Mouse (Mus musculus): ENCODE results near the gene Tbx4. TPM values are rescaled to one million over a fixed set of nuclear protein-coding genes. Genes with fewer than 3 reads are reported as not detected.

The Tbx4 gene
- polyA plus RNA-seq, 1 experiment from 2014 or later = 0.21 TPM

DNA sequence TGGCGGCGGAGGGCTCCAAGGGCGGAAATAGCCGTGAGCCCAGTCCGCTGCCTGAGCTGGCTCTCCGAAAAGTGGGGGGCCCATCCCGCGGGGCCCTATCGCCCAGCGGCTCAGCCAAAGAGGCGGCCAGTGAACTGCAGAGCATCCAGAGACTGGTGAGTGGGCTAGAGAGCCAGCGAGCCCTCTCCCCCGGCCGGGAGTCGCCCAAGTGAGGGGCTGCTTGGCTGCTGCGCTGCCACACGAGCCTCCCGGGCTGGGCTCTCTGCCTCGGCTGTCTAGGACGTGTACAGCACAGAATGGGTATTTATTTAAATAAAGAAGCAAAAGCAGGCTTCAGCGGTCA, 45.4 kb upstream of the Tbx4 start:
- peaks cover 100% of the 10 kb centered on the region for H3K27me3 ChIP-seq (ENCODE audit: control insufficient read depth, insufficient read depth, low read length)
- no peak overlapping the region for H3K9ac ChIP-seq (replicated peaks; ENCODE audit: low read length)
- ATAC-seq (ENCODE audit: low FRiP score, low TSS enrichment) (no peak), DNase-seq (peak; percentile 29)
- H3K9me3 ChIP-seq (ENCODE audit: control insufficient read depth, low read length) = no peaks in the 10 kb centered on the region
- H3K4me1 ChIP-seq (ENCODE audit: control insufficient read depth, insufficient read depth, low read length) = peaks cover 13% of the 10 kb centered on the region; the same call in 1 of the 2 replicates
- WGBS = 1% methylated on average over 21 of the region's 21 CpGs
- peak overlapping the region; percentile 30 for H3K4me2 ChIP-seq (ENCODE audit: low read length)
- no peak overlapping the region for H3K27ac ChIP-seq (replicated peaks; ENCODE audit: low read depth, low read length)
- H3K36me3 ChIP-seq (ENCODE audit: control insufficient read depth, insufficient read depth, low read length) = no peaks in the 10 kb centered on the region
- H3K4me3 ChIP-seq (replicated peaks; ENCODE audit: low read depth, low read length) = peak overlapping the region; percentile 20

- WGBS = 3% methylated on average over 8 of the region's 8 CpGs
- peaks cover 95% of the 10 kb centered on the region for H3K27me3 ChIP-seq (ENCODE audit: control insufficient read depth, insufficient read depth, low read length)
- DNase-seq (peak; percentile 56), ATAC-seq (ENCODE audit: low FRiP score, low TSS enrichment) (no peak)
- H3K9me3 ChIP-seq (ENCODE audit: control insufficient read depth, low read length) = no peaks in the 10 kb centered on the region
- peaks cover 13% of the 10 kb centered on the region; the same call in 1 of the 2 replicates for H3K4me1 ChIP-seq (ENCODE audit: control insufficient read depth, insufficient read depth, low read length)
- H3K4me3 ChIP-seq (replicated peaks; ENCODE audit: low read depth, low read length) = peak overlapping the region; percentile 31; the same call in 1 of the 2 replicates
- no peak overlapping the region for H3K9ac ChIP-seq (replicated peaks; ENCODE audit: low read length)
- H3K27ac ChIP-seq (replicated peaks; ENCODE audit: low read depth, low read length) = no peak overlapping the region
- H3K4me2 ChIP-seq (ENCODE audit: low read length) = peak overlapping the region; percentile 58
- H3K36me3 ChIP-seq (ENCODE audit: control insufficient read depth, insufficient read depth, low read length) = no peaks in the 10 kb centered on the region
Measured at GRCm38 (mm10) chr11:85841211-85841681, 45.0 kb upstream of the Tbx4 start.

DNA sequence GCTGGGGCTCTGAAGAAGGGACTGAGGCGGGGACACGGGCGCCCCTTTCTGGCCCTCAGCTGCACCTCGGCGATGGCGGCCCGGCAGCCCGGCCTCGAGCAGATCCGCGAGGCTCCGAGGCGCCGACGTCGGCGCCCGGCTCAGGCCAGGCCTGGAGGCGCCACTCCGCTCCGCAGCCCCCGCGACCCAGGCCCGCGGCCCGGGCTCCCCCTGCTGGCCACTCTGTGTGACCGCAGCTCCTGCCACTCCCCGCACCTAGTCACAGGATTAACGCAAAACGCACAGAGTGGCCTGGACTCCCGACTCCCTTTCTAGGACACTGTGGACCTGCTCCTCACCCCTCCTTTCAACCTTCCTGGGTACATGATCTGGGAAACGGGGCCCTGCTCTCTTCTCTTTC, 44.2 kb upstream of the Tbx4 start:
- Histone ChIP-seq H3K9me3 (ENCODE audit: control insufficient read depth, low read length) (no peaks in the 10 kb centered on the region), H3K4me2 (ENCODE audit: low read length) (peak overlapping the region; percentile 58), H3K4me3 (replicated peaks; ENCODE audit: low read depth, low read length) (peak overlapping the region; percentile 31), H3K4me1 (ENCODE audit: control insufficient read depth, insufficient read depth, low read length) (peaks cover 13% of the 10 kb centered on the region; the same call in 1 of the 2 replicates), H3K36me3 (ENCODE audit: control insufficient read depth, insufficient read depth, low read length) (no peaks in the 10 kb centered on the region), H3K27ac (replicated peaks; ENCODE audit: low read depth, low read length) (no peak overlapping the region), H3K9ac (replicated peaks; ENCODE audit: low read length) (0 out of 2 replicates have a peak overlapping the region, but pooled peaks have one; percentile 23), H3K27me3 (ENCODE audit: control insufficient read depth, insufficient read depth, low read length) (peaks cover 88% of the 10 kb centered on the region)
- 0% methylated on average over 25 of the region's 32 CpGs for WGBS
- ATAC-seq (ENCODE audit: low FRiP score, low TSS enrichment) (peak; percentile 62), DNase-seq (peak; percentile 87)

DNA sequence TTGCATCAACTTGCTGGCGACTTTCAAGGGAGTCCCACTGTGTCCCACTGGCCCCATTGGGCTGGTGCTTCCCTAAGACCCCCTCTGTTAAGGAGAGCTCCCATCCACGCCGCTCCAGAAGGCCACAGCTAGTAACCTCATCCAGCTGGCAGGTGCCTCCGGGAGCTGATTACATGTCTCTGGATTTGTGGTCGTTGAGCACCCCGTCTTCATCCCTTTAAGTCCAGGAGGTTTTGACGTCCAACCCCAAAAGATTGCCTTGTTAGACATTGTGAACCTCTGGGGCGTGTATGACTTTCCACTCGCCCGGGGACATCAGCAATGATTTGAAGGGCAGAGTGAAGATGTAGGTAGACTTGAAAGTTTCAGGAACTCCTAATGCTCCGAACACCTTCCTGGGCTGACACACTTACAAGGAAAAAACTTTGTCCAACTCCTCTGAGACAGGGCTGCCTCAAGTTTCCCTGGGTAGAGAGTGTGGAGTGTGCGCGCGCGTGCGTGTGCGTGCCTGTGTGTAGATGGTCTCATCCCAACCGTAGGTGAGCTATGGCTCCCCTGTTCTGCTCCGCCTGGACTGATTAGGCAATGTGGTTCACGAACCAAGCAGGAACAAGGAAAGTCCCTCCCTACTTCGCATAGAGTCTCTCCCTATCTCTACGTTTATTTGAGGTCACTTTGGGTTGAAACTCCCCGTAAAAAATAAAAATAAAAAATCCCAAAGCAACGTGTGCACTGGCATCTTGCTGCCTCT, 43.5 kb upstream of the Tbx4 start:
- 4% methylated on average over 24 of the region's 24 CpGs for WGBS
- DNase-seq (no peak), ATAC-seq (ENCODE audit: low FRiP score, low TSS enrichment) (no peak)
- peaks cover 80% of the 10 kb centered on the region for H3K27me3 ChIP-seq (ENCODE audit: control insufficient read depth, insufficient read depth, low read length)
- no peaks in the 10 kb centered on the region for H3K9me3 ChIP-seq (ENCODE audit: control insufficient read depth, low read length)
- H3K9ac ChIP-seq (replicated peaks; ENCODE audit: low read length) = no peak overlapping the region
- peak overlapping the region; percentile 32 for H3K4me3 ChIP-seq (replicated peaks; ENCODE audit: low read depth, low read length)
- peak overlapping the region; percentile 69 for H3K4me2 ChIP-seq (ENCODE audit: low read length)
- peaks cover 13% of the 10 kb centered on the region; the same call in 1 of the 2 replicates for H3K4me1 ChIP-seq (ENCODE audit: control insufficient read depth, insufficient read depth, low read length)
- no peaks in the 10 kb centered on the region for H3K36me3 ChIP-seq (ENCODE audit: control insufficient read depth, insufficient read depth, low read length)
- H3K27ac ChIP-seq (replicated peaks; ENCODE audit: low read depth, low read length) = no peak overlapping the region

DNA sequence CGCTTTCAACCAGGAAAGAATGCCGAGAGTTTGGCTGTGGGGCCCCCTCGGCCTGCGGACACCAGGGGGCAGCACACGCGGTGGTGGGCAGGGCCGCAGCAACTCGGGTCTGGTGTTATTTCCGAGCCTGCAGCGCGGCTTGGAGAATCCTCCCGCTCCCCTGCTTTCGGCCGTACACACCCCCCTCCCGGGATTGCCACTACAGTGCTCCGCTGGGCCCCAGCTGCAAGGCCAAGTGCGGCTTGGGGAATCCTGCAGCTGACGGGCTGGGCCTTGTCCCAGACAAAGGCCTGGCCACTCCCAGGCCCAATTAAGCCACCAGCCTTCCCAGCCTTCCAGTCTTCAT, 42.9 kb upstream of the Tbx4 start:
- peak; percentile 81 for DNase-seq
- peak overlapping the region; percentile 32 for H3K4me3 ChIP-seq (replicated peaks; ENCODE audit: low read depth, low read length)
- peaks cover 74% of the 10 kb centered on the region for H3K27me3 ChIP-seq (ENCODE audit: control insufficient read depth, insufficient read depth, low read length)
- no peaks in the 10 kb centered on the region for H3K9me3 ChIP-seq (ENCODE audit: control insufficient read depth, low read length)
- peak; percentile 52 for ATAC-seq (ENCODE audit: low FRiP score, low TSS enrichment)
- H3K4me1 ChIP-seq (ENCODE audit: control insufficient read depth, insufficient read depth, low read length) = peaks cover 13% of the 10 kb centered on the region; the same call in 1 of the 2 replicates
- whole genome bisulfite sequencing = under 1% methylated on average over 18 of the region's 18 CpGs
- peak overlapping the region; percentile 69 for H3K4me2 ChIP-seq (ENCODE audit: low read length)
- no peak overlapping the region for H3K27ac ChIP-seq (replicated peaks; ENCODE audit: low read depth, low read length)
- H3K9ac ChIP-seq (replicated peaks; ENCODE audit: low read length) = no peak overlapping the region
- no peaks in the 10 kb centered on the region for H3K36me3 ChIP-seq (ENCODE audit: control insufficient read depth, insufficient read depth, low read length)

GRCm38 (mm10) chr11:85844144-85844965, 41.9 kb upstream of the Tbx4 start:
- Histone ChIP-seq H3K9ac (replicated peaks; ENCODE audit: low read length) (peak overlapping the region; percentile 29), H3K4me3 (replicated peaks; ENCODE audit: low read depth, low read length) (peak overlapping the region; percentile 32), H3K4me2 (ENCODE audit: low read length) (peak overlapping the region; percentile 69), H3K27me3 (ENCODE audit: control insufficient read depth, insufficient read depth, low read length) (peaks cover 64% of the 10 kb centered on the region), H3K9me3 (ENCODE audit: control insufficient read depth, low read length) (no peaks in the 10 kb centered on the region), H3K36me3 (ENCODE audit: control insufficient read depth, insufficient read depth, low read length) (no peaks in the 10 kb centered on the region), H3K27ac (replicated peaks; ENCODE audit: low read depth, low read length) (no peak overlapping the region), H3K4me1 (ENCODE audit: control insufficient read depth, insufficient read depth, low read length) (peaks cover 13% of the 10 kb centered on the region; the same call in 1 of the 2 replicates)
- WGBS = 1% methylated on average over 54 of the region's 54 CpGs
- ATAC-seq (ENCODE audit: low FRiP score, low TSS enrichment) = peak; percentile 7; the same call in 1 of the 2 replicates
- peak; percentile 87 for DNase-seq

GRCm38 (mm10) chr11:85844971-85845370, 41.3 kb upstream of the Tbx4 start:
- ATAC-seq (ENCODE audit: low FRiP score, low TSS enrichment) (no peak), DNase-seq (no peak)
- Histone ChIP-seq H3K27ac (replicated peaks; ENCODE audit: low read depth, low read length) (no peak overlapping the region), H3K4me3 (replicated peaks; ENCODE audit: low read depth, low read length) (no peak overlapping the region), H3K4me1 (ENCODE audit: control insufficient read depth, insufficient read depth, low read length) (peaks cover 13% of the 10 kb centered on the region; the same call in 1 of the 2 replicates), H3K4me2 (ENCODE audit: low read length) (no peak overlapping the region; the same call in 1 of the 2 replicates), H3K27me3 (ENCODE audit: control insufficient read depth, insufficient read depth, low read length) (peaks cover 58% of the 10 kb centered on the region), H3K9ac (replicated peaks; ENCODE audit: low read length) (no peak overlapping the region), H3K9me3 (ENCODE audit: control insufficient read depth, low read length) (no peaks in the 10 kb centered on the region), H3K36me3 (ENCODE audit: control insufficient read depth, insufficient read depth, low read length) (no peaks in the 10 kb centered on the region)
- WGBS = 33% methylated on average over 5 of the region's 5 CpGs

DNA sequence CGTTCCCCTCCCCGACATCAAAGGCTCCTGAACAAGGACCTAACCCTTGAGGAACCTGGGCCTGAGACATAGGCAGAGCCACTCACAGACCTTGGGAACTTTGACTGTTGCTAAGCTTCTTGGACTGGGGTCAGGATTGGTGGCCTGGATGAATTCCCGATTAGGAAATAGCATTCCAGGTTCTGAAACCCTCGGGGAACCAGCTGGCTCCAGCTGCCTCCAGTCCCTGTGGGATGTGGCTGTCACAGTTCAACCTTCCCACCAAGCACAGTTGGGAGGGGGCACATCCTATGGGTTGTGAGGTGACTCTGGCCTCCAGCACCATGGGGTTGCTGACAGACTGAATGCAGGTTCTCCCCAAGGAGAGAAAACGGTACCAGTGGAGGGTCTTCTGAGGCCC, 40.3 kb upstream of the Tbx4 start:
- no peaks in the 10 kb centered on the region for H3K9me3 ChIP-seq (ENCODE audit: control insufficient read depth, low read length)
- H3K9ac ChIP-seq (replicated peaks; ENCODE audit: low read length) = no peak overlapping the region
- H3K27me3 ChIP-seq (ENCODE audit: control insufficient read depth, insufficient read depth, low read length) = peaks cover 48% of the 10 kb centered on the region
- H3K4me2 ChIP-seq (ENCODE audit: low read length) = no peak overlapping the region
- WGBS = 50% methylated on average over 5 of the region's 5 CpGs
- DNase-seq (no peak), ATAC-seq (ENCODE audit: low FRiP score, low TSS enrichment) (no peak)
- no peak overlapping the region for H3K4me3 ChIP-seq (replicated peaks; ENCODE audit: low read depth, low read length)
- H3K36me3 ChIP-seq (ENCODE audit: control insufficient read depth, insufficient read depth, low read length) = no peaks in the 10 kb centered on the region
- H3K27ac ChIP-seq (replicated peaks; ENCODE audit: low read depth, low read length) = no peak overlapping the region
- peaks cover 13% of the 10 kb centered on the region; the same call in 1 of the 2 replicates for H3K4me1 ChIP-seq (ENCODE audit: control insufficient read depth, insufficient read depth, low read length)

Measured in midbrain, embryonic 14.5 days (tissue).